Mouse (Mus musculus) neural tube, embryonic 11.5 days (tissue): ENCODE data around the gene Slc7a7. TPM values are rescaled to one million over a fixed set of nuclear protein-coding genes. Genes with fewer than 3 reads are reported as not detected.

ENCODE experiments used
- ATAC-seq: fragments of 200-750 bp; cut with Nextera tagmentation; 2 replicates; pipeline ENCODE4 v1.8.0; 2017; ENCODE audit warnings: moderate number of reproducible peaks, mild to moderate bottlenecking, moderate TSS enrichment, moderate library complexity; ENCODE audit not compliant: insufficient read depth, low FRiP score, low TSS enrichment
- DNase-seq: peaks from one replicate; pipeline ENCODE4 v3.0.0-alpha.2; 2015; ENCODE audit warnings: low spot score
- H3K27ac ChIP-seq: fragments of 300-500 bp; sonication (generic); 2 replicates; pipeline ENCODE4 v1.5.1; 2014; ENCODE audit warnings: low read depth, mild to moderate bottlenecking, low read length
- H3K27me3 ChIP-seq: fragments of 300-500 bp; sonication (generic); 2 replicates; pipeline ENCODE4 v1.6.1; 2014; ENCODE audit warnings: mild to moderate bottlenecking, low read length, mixed read lengths; ENCODE audit not compliant: control insufficient read depth, insufficient read depth
- H3K36me3 ChIP-seq: fragments of 300-500 bp; sonication (generic); 2 replicates; pipeline ENCODE4 v1.6.1; 2014; ENCODE audit warnings: mild to moderate bottlenecking, low read length, moderate library complexity, mixed read lengths; ENCODE audit not compliant: control insufficient read depth, insufficient read depth
- H3K4me1 ChIP-seq: fragments of 300-500 bp; sonication (generic); 2 replicates; pipeline ENCODE4 v1.6.1; 2014; ENCODE audit warnings: low read length, mixed read lengths; ENCODE audit not compliant: control insufficient read depth, insufficient read depth
- H3K4me2 ChIP-seq: fragments of 300-500 bp; sonication (generic); 2 replicates; pipeline ENCODE4 v1.6.1; 2014; ENCODE audit warnings: low read depth, mild to moderate bottlenecking, moderate library complexity
- H3K4me3 ChIP-seq: fragments of 300-500 bp; sonication (generic); 2 replicates; pipeline ENCODE4 v1.5.1; 2014; ENCODE audit warnings: low read depth, low read length
- H3K9ac ChIP-seq: fragments of 300-500 bp; sonication (generic); 2 replicates; pipeline ENCODE4 v1.6.1; 2014; ENCODE audit warnings: mild to moderate bottlenecking, low read length
- H3K9me3 ChIP-seq: fragments of 300-500 bp; sonication (generic); 2 replicates; pipeline ENCODE4 v1.6.1; 2016; ENCODE audit warnings: low read length; ENCODE audit not compliant: control insufficient read depth
- WGBS: fragments of 180-500 bp; shearing (Covaris S2); extraction: QIAGEN DNeasy Blood & Tissue Kit; methylation state at CpG from one replicate; pipeline ENCODE4 v1.1.7; 2014; 5-methylcytosine and 5-hydroxymethylcytosine counted together
- polyA plus RNA-seq: library from polyadenylated mRNA; unstranded; fragments of >200 nt; fragmentation: Nextera tagmentation; extraction: Ambion mirVana; gene quantifications from 2 replicates; pipeline ENCODE4 v1.2.1, GENCODE M21; 2014

Slc7a7 gene
- polyA plus RNA-seq, 1 experiment from 2014 or later = 4.8 TPM

GRCm38 (mm10) chr14:54416830-54417229, 750 bp downstream of the Slc7a7 start:
- H3K9me3 ChIP-seq = no peaks in the 10 kb centered on the region
- H3K4me2 ChIP-seq = no peak overlapping the region
- ATAC-seq (no peak), DNase-seq (no peak)
- no peaks in the 10 kb centered on the region for H3K36me3 ChIP-seq
- 70% methylated on average over 4 of the region's 4 CpGs for WGBS
- no peak overlapping the region for H3K4me3 ChIP-seq
- H3K27ac ChIP-seq = no peak overlapping the region
- no peak overlapping the region for H3K9ac ChIP-seq
- H3K27me3 ChIP-seq = 0 out of 2 replicates have a peak, but pooled peaks cover 6% of the 10 kb centered on the region
- H3K4me1 ChIP-seq = peaks cover 2% of the 10 kb centered on the region

- 28% methylated on average over 5 of the region's 5 CpGs for WGBS
- peaks cover 2% of the 10 kb centered on the region for H3K4me1 ChIP-seq
- H3K4me2 ChIP-seq = no peak overlapping the region
- H3K36me3 ChIP-seq = no peaks in the 10 kb centered on the region
- H3K4me3 ChIP-seq = no peak overlapping the region
- no peak overlapping the region for H3K27ac ChIP-seq
- no peak overlapping the region for H3K9ac ChIP-seq
- no peak for ATAC-seq
- no peak for DNase-seq
- 0 out of 2 replicates have a peak, but pooled peaks cover 6% of the 10 kb centered on the region for H3K27me3 ChIP-seq
- no peaks in the 10 kb centered on the region for H3K9me3 ChIP-seq
These were observed 1.3 kb downstream of the Slc7a7 start for GRCm38 (mm10) chr14:54416229-54416775.

DNA sequence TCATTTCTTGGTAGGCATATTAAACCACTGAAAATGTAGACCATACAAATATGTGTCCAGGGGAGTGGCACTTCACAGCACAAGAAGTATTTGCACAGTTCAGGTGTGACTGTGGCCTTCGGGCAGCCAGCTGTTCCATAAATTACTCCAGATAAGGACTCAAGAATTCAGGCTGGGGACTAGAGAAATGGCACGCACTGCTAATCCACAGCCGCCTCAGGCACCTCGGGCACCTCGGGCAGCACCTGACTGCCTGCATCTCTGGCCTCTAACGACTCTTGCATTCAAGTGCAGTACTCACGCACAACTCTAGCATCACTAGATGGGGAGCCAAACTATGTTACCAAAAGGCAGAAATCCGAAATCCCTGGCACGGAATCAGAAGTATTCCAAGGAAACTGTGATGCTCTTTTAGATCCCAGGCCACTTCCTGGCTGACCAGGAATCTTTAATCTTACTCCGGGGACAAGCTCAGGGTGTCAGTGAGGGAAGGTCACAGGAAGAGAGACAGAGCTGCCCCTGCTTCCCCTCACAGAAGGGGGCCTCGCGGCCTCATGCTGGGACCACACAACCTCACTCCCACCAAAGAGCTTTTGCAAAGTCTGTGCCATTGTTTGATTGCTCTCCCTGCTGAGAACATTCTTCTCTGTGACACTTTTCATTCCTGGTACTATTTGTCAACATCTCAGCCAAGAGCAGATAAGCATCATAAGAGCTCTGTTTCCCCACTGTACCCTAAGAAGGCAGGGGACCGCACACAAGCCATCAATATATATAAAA, 2.1 kb downstream of the Slc7a7 start:
- ATAC-seq = no peak
- H3K27ac ChIP-seq = no peak overlapping the region
- DNase-seq = no peak
- 8% methylated on average over 13 of the region's 13 CpGs for WGBS
- no peaks in the 10 kb centered on the region for H3K9me3 ChIP-seq
- H3K4me3 ChIP-seq = no peak overlapping the region
- no peak overlapping the region for H3K9ac ChIP-seq
- H3K36me3 ChIP-seq = no peaks in the 10 kb centered on the region
- H3K4me2 ChIP-seq = no peak overlapping the region
- H3K27me3 ChIP-seq = 0 out of 2 replicates have a peak, but pooled peaks cover 6% of the 10 kb centered on the region
- H3K4me1 ChIP-seq = peaks cover 2% of the 10 kb centered on the region

DNA sequence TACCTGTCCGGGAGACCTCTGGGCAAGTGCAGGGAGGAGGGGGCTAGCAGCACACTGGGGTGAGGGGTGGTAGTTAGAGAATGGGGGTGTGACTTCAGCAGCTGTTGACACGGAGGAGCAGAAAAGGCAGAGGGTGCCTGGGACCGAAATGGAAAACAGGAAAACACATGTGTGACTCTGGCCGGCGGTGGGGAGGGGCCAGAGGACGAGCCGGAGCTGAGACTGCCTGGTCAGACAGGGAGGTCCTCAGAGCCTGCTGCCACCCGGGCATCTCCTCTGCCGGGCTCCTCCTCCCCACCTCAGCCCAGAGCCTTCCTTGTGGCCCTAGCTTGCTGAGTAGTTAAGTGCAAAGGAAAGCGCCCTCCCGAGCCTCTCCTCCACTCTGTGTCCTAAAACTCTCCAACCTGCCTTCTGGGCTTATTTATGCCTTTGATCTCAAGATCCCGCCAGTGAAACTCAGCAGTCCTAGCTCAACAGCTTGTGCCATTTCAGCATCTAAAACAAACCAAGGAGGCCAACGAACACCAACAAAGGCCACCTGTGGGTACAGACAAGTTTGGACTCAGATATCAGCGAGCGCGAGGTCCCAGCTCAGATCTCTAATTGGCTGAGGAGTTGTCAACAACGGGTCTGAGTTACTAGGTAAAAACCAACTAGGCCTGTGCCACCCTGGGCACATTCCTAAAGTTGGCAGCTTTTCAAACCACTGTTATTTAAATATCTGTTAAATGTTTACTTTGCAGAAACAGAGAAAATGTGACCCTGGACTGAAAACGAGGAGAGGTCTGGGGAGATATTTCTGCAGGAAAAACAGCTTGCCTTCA, 3.5 kb downstream of the Slc7a7 start:
- 7% methylated on average over 18 of the region's 18 CpGs for WGBS
- no peak overlapping the region for H3K4me3 ChIP-seq
- H3K9ac ChIP-seq = no peak overlapping the region
- H3K27ac ChIP-seq = no peak overlapping the region
- ATAC-seq (no peak), DNase-seq (no peak)
- 0 out of 2 replicates have a peak, but pooled peaks cover 6% of the 10 kb centered on the region for H3K27me3 ChIP-seq
- peaks cover 2% of the 10 kb centered on the region for H3K4me1 ChIP-seq
- H3K36me3 ChIP-seq = no peaks in the 10 kb centered on the region
- H3K4me2 ChIP-seq = peak overlapping the region; percentile 20; the same call in 1 of the 2 replicates
- H3K9me3 ChIP-seq = no peaks in the 10 kb centered on the region

DNA sequence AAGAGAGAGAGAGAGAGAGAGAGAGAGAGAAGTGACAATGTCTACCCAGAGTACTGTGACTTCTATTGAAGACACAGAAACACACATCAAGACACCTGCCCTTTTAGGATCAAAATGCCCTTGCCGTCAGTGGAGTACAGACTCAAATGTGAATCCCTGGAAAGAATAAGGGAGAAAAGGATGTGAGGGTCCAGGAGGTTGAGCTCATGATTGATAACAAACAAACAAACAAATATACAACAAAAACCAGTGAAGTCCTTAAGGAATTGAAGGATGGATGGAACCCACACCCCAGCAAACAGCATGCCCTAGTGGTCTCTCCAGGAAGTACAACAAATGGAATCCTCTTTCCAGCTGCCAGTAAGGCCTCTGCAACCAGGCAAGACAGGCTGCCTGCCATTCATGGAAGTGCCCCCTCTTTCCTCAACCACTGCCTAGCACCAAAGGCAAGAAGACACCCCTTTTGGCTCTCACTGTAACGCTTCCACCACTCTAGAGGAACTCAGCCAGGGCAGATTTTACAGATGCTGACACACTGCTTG, 4.9 kb downstream of the Slc7a7 start:
- Histone ChIP-seq H3K27ac (no peak overlapping the region), H3K27me3 (0 out of 2 replicates have a peak, but pooled peaks cover 6% of the 10 kb centered on the region), H3K36me3 (no peaks in the 10 kb centered on the region; the same call in 1 of the 2 replicates), H3K9me3 (no peaks in the 10 kb centered on the region), H3K4me2 (no peak overlapping the region), H3K4me1 (peaks cover 2% of the 10 kb centered on the region), H3K9ac (no peak overlapping the region), H3K4me3 (no peak overlapping the region)
- ATAC-seq = no peak
- WGBS = 33% methylated on average over 2 of the region's 2 CpGs
- DNase-seq = no peak

DNA sequence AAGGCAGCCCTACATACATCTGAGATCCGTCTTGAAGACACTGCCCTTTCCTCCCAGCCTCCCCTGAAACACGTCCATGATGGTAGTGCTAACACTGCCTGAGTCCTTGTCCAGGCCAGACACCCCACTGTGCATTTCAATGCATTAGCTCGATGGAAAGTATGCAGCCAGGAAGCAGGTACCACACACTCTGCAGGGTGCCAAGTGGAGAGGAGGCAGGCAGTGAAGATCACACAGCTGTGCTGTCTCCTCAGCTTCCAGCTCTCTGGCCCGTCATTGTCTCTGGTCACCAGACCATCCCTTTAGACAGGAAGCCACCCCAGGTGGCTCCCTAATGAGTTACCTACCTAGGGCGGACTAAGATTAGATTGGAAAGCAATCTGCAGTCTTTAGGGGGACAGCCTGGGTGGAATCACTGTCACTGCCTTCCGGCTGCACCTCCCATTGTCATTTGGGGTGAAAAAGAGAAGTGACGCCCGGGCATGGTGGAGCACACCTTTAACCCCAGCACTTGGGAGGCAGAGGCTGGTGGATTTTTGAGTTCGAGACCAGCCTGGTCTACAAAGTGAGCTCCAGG, 5.5 kb downstream of the Slc7a7 start:
- H3K4me2 ChIP-seq = no peak overlapping the region
- DNase-seq (no peak), ATAC-seq (no peak)
- no peaks in the 10 kb centered on the region for H3K9me3 ChIP-seq
- H3K9ac ChIP-seq = no peak overlapping the region
- H3K36me3 ChIP-seq = no peaks in the 10 kb centered on the region; the same call in 1 of the 2 replicates
- no peak overlapping the region for H3K4me3 ChIP-seq
- 0 out of 2 replicates have a peak, but pooled peaks cover 5% of the 10 kb centered on the region for H3K27me3 ChIP-seq
- WGBS = 40% methylated on average over 9 of the region's 9 CpGs
- no peak overlapping the region for H3K27ac ChIP-seq
- no peaks in the 10 kb centered on the region; the same call in 1 of the 2 replicates for H3K4me1 ChIP-seq

- peak overlapping the region; percentile 46; the same call in 1 of the 2 replicates for H3K27ac ChIP-seq
- H3K4me2 ChIP-seq = no peak overlapping the region
- H3K9ac ChIP-seq = 0 out of 2 replicates have a peak overlapping the region, but pooled peaks have one; percentile 26
- DNase-seq (no peak), ATAC-seq (no peak)
- WGBS = 49% methylated on average over 17 of the region's 17 CpGs
- H3K27me3 ChIP-seq = no peaks in the 10 kb centered on the region
- no peaks in the 10 kb centered on the region; the same call in 1 of the 2 replicates for H3K36me3 ChIP-seq
- no peak overlapping the region for H3K4me3 ChIP-seq
- H3K9me3 ChIP-seq = no peaks in the 10 kb centered on the region
- H3K4me1 ChIP-seq = no peaks in the 10 kb centered on the region
These were observed 7.4 kb downstream of the Slc7a7 start for GRCm38 (mm10) chr14:54409980-54410810.
